Mouse (Mus musculus): ENCODE data around the gene Chrne. TPM values are rescaled to one million over a fixed set of nuclear protein-coding genes. Genes with fewer than 3 reads are reported as not detected.

Gene Chrne
- total and polyA plus RNA-seq, 2 experiments from 2014 or later = 0.78 TPM; not detected in 1

- Histone ChIP-seq H3K36me3 (ENCODE audit: insufficient read depth, low read length) (peaks cover 79% of the 10 kb centered on the region), H3K4me2 (ENCODE audit: low read depth, low read length, poor library complexity, severe bottlenecking) (no peak overlapping the region), H3K9me3 (ENCODE audit: low read length) (no peaks in the 10 kb centered on the region), H3K4me3 (ENCODE audit: low read depth, low read length) (no peak overlapping the region), H3K27me3 (ENCODE audit: insufficient read depth, low read length) (no peaks in the 10 kb centered on the region), H3K27ac (ENCODE audit: low read depth, low read length) (no peak overlapping the region), H3K9ac (replicated peaks; ENCODE audit: low read length, poor library complexity, severe bottlenecking) (no peak overlapping the region), H3K4me1 (ENCODE audit: insufficient read depth, low read length) (no peaks in the 10 kb centered on the region)
- DNase-seq (ENCODE audit: low spot score) (peak; percentile 80), ATAC-seq (ENCODE audit: low FRiP score) (peak; percentile 36; the same call in 1 of the 2 replicates)
- TF ChIP-seq CTCF (IDR thresholded peaks at IDR 0.05) = peak; percentile 88
- 52% methylated on average over 14 of the region's 14 CpGs for WGBS
These were observed 13.9 kb downstream of the Chrne start for GRCm38 (mm10) chr11:70605024-70605566.

GRCm38 (mm10) chr11:70598451-70598953, 20.5 kb downstream of the Chrne start:
- WGBS = 89% methylated on average over 9 of the region's 9 CpGs
- ATAC-seq (ENCODE audit: low FRiP score) (no peak), DNase-seq (ENCODE audit: low spot score) (no peak)
- no peak for TF ChIP-seq CTCF (IDR thresholded peaks at IDR 0.05)
- no peak overlapping the region for H3K9ac ChIP-seq (replicated peaks; ENCODE audit: low read length, poor library complexity, severe bottlenecking)
- H3K9me3 ChIP-seq (ENCODE audit: low read length) = no peaks in the 10 kb centered on the region
- H3K4me2 ChIP-seq (ENCODE audit: low read depth, low read length, poor library complexity, severe bottlenecking) = no peak overlapping the region
- H3K27ac ChIP-seq (ENCODE audit: low read depth, low read length) = no peak overlapping the region
- peaks cover 42% of the 10 kb centered on the region for H3K36me3 ChIP-seq (ENCODE audit: insufficient read depth, low read length)
- no peaks in the 10 kb centered on the region for H3K27me3 ChIP-seq (ENCODE audit: insufficient read depth, low read length)
- H3K4me3 ChIP-seq (ENCODE audit: low read depth, low read length) = no peak overlapping the region
- H3K4me1 ChIP-seq (ENCODE audit: insufficient read depth, low read length) = no peaks in the 10 kb centered on the region

GRCm38 (mm10) chr11:70597301-70597700, 21.7 kb downstream of the Chrne start:
- ATAC-seq (ENCODE audit: low FRiP score) (no peak), DNase-seq (ENCODE audit: low spot score) (no peak)
- Histone ChIP-seq H3K9ac (replicated peaks; ENCODE audit: low read length, poor library complexity, severe bottlenecking) (no peak overlapping the region), H3K4me2 (ENCODE audit: low read depth, low read length, poor library complexity, severe bottlenecking) (no peak overlapping the region), H3K36me3 (ENCODE audit: insufficient read depth, low read length) (peaks cover 41% of the 10 kb centered on the region), H3K27me3 (ENCODE audit: insufficient read depth, low read length) (no peaks in the 10 kb centered on the region), H3K4me3 (ENCODE audit: low read depth, low read length) (no peak overlapping the region), H3K27ac (ENCODE audit: low read depth, low read length) (no peak overlapping the region), H3K4me1 (ENCODE audit: insufficient read depth, low read length) (no peaks in the 10 kb centered on the region), H3K9me3 (ENCODE audit: low read length) (no peaks in the 10 kb centered on the region)
- TF ChIP-seq CTCF (IDR thresholded peaks at IDR 0.05) = no peak
- WGBS = 87% methylated on average over 6 of the region's 6 CpGs

GRCm38 (mm10) chr11:70596094-70596493, 22.9 kb downstream of the Chrne start:
- H3K4me1 ChIP-seq (ENCODE audit: insufficient read depth, low read length) = no peaks in the 10 kb centered on the region
- H3K27ac ChIP-seq (ENCODE audit: low read depth, low read length) = no peak overlapping the region
- no peak overlapping the region for H3K9ac ChIP-seq (replicated peaks; ENCODE audit: low read length, poor library complexity, severe bottlenecking)
- H3K9me3 ChIP-seq (ENCODE audit: low read length) = no peaks in the 10 kb centered on the region
- TF ChIP-seq CTCF (IDR thresholded peaks at IDR 0.05) = no peak
- H3K27me3 ChIP-seq (ENCODE audit: insufficient read depth, low read length) = no peaks in the 10 kb centered on the region
- DNase-seq (ENCODE audit: low spot score) = peak; percentile 30
- WGBS = 45% methylated on average over 4 of the region's 4 CpGs
- peaks cover 29% of the 10 kb centered on the region for H3K36me3 ChIP-seq (ENCODE audit: insufficient read depth, low read length)
- ATAC-seq (ENCODE audit: low FRiP score) = no peak
- no peak overlapping the region for H3K4me3 ChIP-seq (ENCODE audit: low read depth, low read length)
- H3K4me2 ChIP-seq (ENCODE audit: low read depth, low read length, poor library complexity, severe bottlenecking) = no peak overlapping the region

DNA sequence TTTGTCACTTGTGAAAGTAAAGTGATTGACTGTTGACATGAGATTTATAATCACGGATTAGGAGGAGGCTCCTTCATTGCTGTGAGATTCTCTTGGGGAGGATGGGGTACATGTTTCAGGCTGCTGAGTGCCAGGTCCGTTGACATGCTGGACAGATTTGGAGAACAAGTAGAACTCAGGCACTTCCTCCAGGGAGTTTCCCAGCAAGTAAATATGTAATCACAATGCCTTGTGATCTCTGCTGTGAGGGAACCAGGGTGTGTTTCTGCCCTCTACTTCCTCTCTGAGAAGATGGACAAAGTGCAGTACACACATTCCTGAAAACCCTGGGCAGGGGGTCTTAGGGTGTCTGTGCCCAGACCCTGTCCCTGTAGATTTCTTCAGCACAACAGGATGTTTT, 23.4 kb downstream of the Chrne start:
- no peak overlapping the region for H3K27ac ChIP-seq (ENCODE audit: low read depth, low read length)
- H3K4me1 ChIP-seq (ENCODE audit: insufficient read depth, low read length) = no peaks in the 10 kb centered on the region
- no peak overlapping the region for H3K4me3 ChIP-seq (ENCODE audit: low read depth, low read length)
- H3K36me3 ChIP-seq (ENCODE audit: insufficient read depth, low read length) = peaks cover 29% of the 10 kb centered on the region
- 69% methylated on average over 2 of the region's 2 CpGs for WGBS
- no peak for TF ChIP-seq CTCF (IDR thresholded peaks at IDR 0.05)
- ATAC-seq (ENCODE audit: low FRiP score) (no peak), DNase-seq (ENCODE audit: low spot score) (no peak)
- H3K4me2 ChIP-seq (ENCODE audit: low read depth, low read length, poor library complexity, severe bottlenecking) = no peak overlapping the region
- H3K27me3 ChIP-seq (ENCODE audit: insufficient read depth, low read length) = no peaks in the 10 kb centered on the region
- no peaks in the 10 kb centered on the region for H3K9me3 ChIP-seq (ENCODE audit: low read length)
- H3K9ac ChIP-seq (replicated peaks; ENCODE audit: low read length, poor library complexity, severe bottlenecking) = no peak overlapping the region

GRCm38 (mm10) chr11:70594253-70594989, 24.6 kb downstream of the Chrne start:
- Histone ChIP-seq H3K9me3 (ENCODE audit: low read length) (no peaks in the 10 kb centered on the region), H3K4me1 (ENCODE audit: insufficient read depth, low read length) (no peaks in the 10 kb centered on the region), H3K4me2 (ENCODE audit: low read depth, low read length, poor library complexity, severe bottlenecking) (no peak overlapping the region), H3K27ac (ENCODE audit: low read depth, low read length) (no peak overlapping the region), H3K9ac (replicated peaks; ENCODE audit: low read length, poor library complexity, severe bottlenecking) (no peak overlapping the region), H3K36me3 (ENCODE audit: insufficient read depth, low read length) (peaks cover 20% of the 10 kb centered on the region), H3K4me3 (ENCODE audit: low read depth, low read length) (no peak overlapping the region), H3K27me3 (ENCODE audit: insufficient read depth, low read length) (no peaks in the 10 kb centered on the region)
- no peak for TF ChIP-seq CTCF (IDR thresholded peaks at IDR 0.05)
- WGBS = 87% methylated on average over 15 of the region's 15 CpGs
- no peak for ATAC-seq (ENCODE audit: low FRiP score)
- DNase-seq (ENCODE audit: low spot score) = no peak

Data from midbrain, postnatal 0 days (tissue).